Mouse (Mus musculus): Measurements from ENCODE around the gene Nfib. TPM values are rescaled to one million over a fixed set of nuclear protein-coding genes. Genes with fewer than 3 reads are reported as not detected.

Gene Nfib
- polyA plus RNA-seq, 1 experiment from 2014 or later = 59.0 TPM

GRCm38 (mm10) chr4:82676104-82676503 is 29.4 kb downstream of the Nfib start:
- Histone ChIP-seq H3K4me1 (ENCODE audit: control insufficient read depth, insufficient read depth, low read length) (no peaks in the 10 kb centered on the region), H3K27ac (ENCODE audit: low read depth, low read length) (no peak overlapping the region), H3K9ac (ENCODE audit: low read depth, low read length) (no peak overlapping the region), H3K4me2 (no peak overlapping the region), H3K9me3 (replicated peaks; ENCODE audit: control insufficient read depth, low read length) (no peaks in the 10 kb centered on the region), H3K36me3 (ENCODE audit: control insufficient read depth, insufficient read depth, low read length) (no peaks in the 10 kb centered on the region), H3K27me3 (ENCODE audit: control insufficient read depth, insufficient read depth, low read length) (no peaks in the 10 kb centered on the region), H3K4me3 (ENCODE audit: low read depth, low read length) (no peak overlapping the region)
- no peak for ATAC-seq (replicated peaks; ENCODE audit: insufficient number of reproducible peaks, low FRiP score, low TSS enrichment)
- WGBS (ENCODE audit: insufficient replicate concordance) = 89% methylated on average over 2 of the region's 2 CpGs

DNA sequence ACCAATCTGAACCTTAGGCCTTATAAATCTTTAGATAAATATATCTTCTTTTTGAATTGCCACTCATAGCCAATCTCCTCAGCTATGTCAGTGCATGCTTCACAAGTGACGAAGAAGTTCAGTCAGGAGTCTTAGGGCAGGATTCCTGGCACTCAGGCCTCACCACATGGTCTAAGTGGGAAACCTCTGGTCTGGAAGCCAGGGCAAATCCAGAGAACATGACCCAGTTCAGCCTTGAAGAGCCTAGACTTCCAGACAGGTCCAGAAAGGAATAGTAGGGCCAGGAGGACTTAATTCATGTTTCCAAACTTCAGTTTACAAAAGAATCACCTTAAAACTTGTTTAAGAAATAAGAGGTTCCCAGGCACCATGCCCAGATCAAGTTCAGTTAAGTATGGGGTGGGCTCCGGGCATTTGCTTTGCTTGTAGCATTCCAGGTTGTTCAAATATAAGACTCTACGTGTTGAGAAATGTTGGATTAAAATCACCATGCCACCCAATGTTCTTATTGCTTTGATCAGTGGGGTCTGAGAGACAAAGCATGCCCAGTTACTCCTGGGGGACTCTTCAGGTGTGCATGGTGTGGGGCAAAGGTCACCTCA is 38.2 kb downstream of the Nfib start:
- no peak overlapping the region for H3K4me3 ChIP-seq (ENCODE audit: low read depth, low read length)
- no peaks in the 10 kb centered on the region for H3K9me3 ChIP-seq (replicated peaks; ENCODE audit: control insufficient read depth, low read length)
- no peaks in the 10 kb centered on the region for H3K4me1 ChIP-seq (ENCODE audit: control insufficient read depth, insufficient read depth, low read length)
- no peak overlapping the region for H3K9ac ChIP-seq (ENCODE audit: low read depth, low read length)
- no peaks in the 10 kb centered on the region for H3K36me3 ChIP-seq (ENCODE audit: control insufficient read depth, insufficient read depth, low read length)
- no peak for ATAC-seq (replicated peaks; ENCODE audit: insufficient number of reproducible peaks, low FRiP score, low TSS enrichment)
- 79% methylated on average over 3 of the region's 3 CpGs for WGBS (ENCODE audit: insufficient replicate concordance)
- no peaks in the 10 kb centered on the region for H3K27me3 ChIP-seq (ENCODE audit: control insufficient read depth, insufficient read depth, low read length)
- no peak overlapping the region for H3K4me2 ChIP-seq
- no peak overlapping the region for H3K27ac ChIP-seq (ENCODE audit: low read depth, low read length)

DNA sequence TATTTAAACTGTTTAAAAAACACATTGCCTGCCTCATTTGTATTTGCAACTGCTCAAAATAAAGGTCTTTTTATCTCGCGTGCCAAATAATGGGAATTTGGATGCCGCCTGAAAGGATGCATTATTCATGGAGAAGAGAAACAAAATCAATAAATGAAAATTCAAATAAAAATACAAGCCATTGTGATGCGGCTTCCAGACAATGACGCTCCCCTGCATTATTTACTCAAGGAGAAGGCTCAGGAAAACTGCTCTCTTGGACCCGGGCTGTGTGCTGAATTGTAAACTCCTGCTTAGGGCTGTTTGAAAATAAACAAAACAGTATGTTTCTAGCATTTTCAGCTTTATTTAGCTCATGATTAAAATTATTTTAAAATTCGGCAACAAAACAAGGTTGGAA is 41.1 kb downstream of the Nfib start:
- H3K27me3 ChIP-seq (ENCODE audit: control insufficient read depth, insufficient read depth, low read length) = no peaks in the 10 kb centered on the region
- H3K9me3 ChIP-seq (replicated peaks; ENCODE audit: control insufficient read depth, low read length) = no peaks in the 10 kb centered on the region
- H3K36me3 ChIP-seq (ENCODE audit: control insufficient read depth, insufficient read depth, low read length) = no peaks in the 10 kb centered on the region
- H3K27ac ChIP-seq (ENCODE audit: low read depth, low read length) = no peak overlapping the region
- WGBS (ENCODE audit: insufficient replicate concordance) = 78% methylated on average over 7 of the region's 7 CpGs
- H3K9ac ChIP-seq (ENCODE audit: low read depth, low read length) = no peak overlapping the region
- no peak overlapping the region for H3K4me3 ChIP-seq (ENCODE audit: low read depth, low read length)
- no peaks in the 10 kb centered on the region for H3K4me1 ChIP-seq (ENCODE audit: control insufficient read depth, insufficient read depth, low read length)
- H3K4me2 ChIP-seq = no peak overlapping the region
- ATAC-seq (replicated peaks; ENCODE audit: insufficient number of reproducible peaks, low FRiP score, low TSS enrichment) = no peak

DNA sequence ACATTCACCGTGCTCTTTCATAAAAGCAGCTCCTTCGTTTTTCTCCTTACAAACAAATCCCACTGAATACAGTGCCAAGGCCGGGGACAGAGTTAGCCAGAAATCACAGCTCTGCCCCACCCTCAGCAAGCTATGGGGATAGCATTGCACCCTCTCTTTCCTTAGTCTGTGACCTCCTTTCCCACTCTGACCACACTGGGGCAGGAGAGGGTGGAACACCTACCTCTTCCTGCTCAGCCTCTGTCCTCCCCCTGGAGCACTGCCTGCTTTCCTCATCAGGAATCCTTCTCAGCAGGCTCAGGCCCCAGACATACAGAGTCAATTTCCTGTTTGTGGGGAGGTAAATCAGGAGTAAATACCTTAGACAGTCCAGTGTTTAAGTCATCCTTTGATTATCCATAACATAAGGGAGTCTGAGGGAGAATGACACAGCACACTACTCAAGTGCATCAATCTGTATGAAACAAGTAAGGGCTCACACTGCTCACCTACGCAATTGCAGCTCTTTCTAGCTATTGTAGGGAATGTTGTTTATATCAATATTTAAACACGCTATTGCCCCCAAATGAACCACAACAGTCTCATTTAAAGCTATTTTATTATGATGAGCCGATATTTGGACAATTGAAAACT is 41.7 kb downstream of the Nfib start:
- ATAC-seq (replicated peaks; ENCODE audit: insufficient number of reproducible peaks, low FRiP score, low TSS enrichment) = no peak
- WGBS (ENCODE audit: insufficient replicate concordance) = 82% methylated on average over 6 of the region's 6 CpGs

DNA sequence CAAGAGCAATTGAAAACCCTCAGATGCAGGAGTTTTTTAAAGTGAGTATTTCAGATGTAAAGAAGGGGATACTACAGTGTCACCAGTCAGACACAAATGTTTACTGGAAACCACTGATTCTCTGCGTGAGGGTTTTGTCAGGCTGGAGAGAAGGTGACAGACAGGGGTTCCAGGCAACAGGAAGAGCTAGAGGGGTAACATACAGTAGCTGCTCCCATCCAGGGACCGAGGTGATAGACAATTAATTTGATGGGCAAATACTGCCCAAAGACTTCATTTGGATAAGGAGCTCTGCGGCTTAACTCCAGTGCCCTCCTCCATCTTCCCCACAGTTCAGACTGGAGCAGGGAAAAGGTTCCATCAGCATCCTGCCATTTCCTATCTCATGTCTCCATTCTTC is 42.9 kb downstream of the Nfib start:
- Histone ChIP-seq H3K27me3 (ENCODE audit: control insufficient read depth, insufficient read depth, low read length) (no peaks in the 10 kb centered on the region), H3K9me3 (replicated peaks; ENCODE audit: control insufficient read depth, low read length) (no peaks in the 10 kb centered on the region), H3K9ac (ENCODE audit: low read depth, low read length) (no peak overlapping the region), H3K4me2 (no peak overlapping the region), H3K36me3 (ENCODE audit: control insufficient read depth, insufficient read depth, low read length) (no peaks in the 10 kb centered on the region), H3K4me3 (ENCODE audit: low read depth, low read length) (no peak overlapping the region), H3K4me1 (ENCODE audit: control insufficient read depth, insufficient read depth, low read length) (no peaks in the 10 kb centered on the region), H3K27ac (ENCODE audit: low read depth, low read length) (no peak overlapping the region)
- no peak for ATAC-seq (replicated peaks; ENCODE audit: insufficient number of reproducible peaks, low FRiP score, low TSS enrichment)
- 57% methylated on average over 3 of the region's 3 CpGs for WGBS (ENCODE audit: insufficient replicate concordance)

More for the DNA sequence above, 41.7 kb downstream of the Nfib start:
- no peak overlapping the region for H3K4me3 ChIP-seq (ENCODE audit: low read depth, low read length)
- H3K9ac ChIP-seq (ENCODE audit: low read depth, low read length) = no peak overlapping the region
- no peaks in the 10 kb centered on the region for H3K36me3 ChIP-seq (ENCODE audit: control insufficient read depth, insufficient read depth, low read length)
- H3K9me3 ChIP-seq (replicated peaks; ENCODE audit: control insufficient read depth, low read length) = no peaks in the 10 kb centered on the region
- no peaks in the 10 kb centered on the region for H3K4me1 ChIP-seq (ENCODE audit: control insufficient read depth, insufficient read depth, low read length)
- H3K4me2 ChIP-seq = no peak overlapping the region
- H3K27me3 ChIP-seq (ENCODE audit: control insufficient read depth, insufficient read depth, low read length) = no peaks in the 10 kb centered on the region
- H3K27ac ChIP-seq (ENCODE audit: low read depth, low read length) = no peak overlapping the region

DNA sequence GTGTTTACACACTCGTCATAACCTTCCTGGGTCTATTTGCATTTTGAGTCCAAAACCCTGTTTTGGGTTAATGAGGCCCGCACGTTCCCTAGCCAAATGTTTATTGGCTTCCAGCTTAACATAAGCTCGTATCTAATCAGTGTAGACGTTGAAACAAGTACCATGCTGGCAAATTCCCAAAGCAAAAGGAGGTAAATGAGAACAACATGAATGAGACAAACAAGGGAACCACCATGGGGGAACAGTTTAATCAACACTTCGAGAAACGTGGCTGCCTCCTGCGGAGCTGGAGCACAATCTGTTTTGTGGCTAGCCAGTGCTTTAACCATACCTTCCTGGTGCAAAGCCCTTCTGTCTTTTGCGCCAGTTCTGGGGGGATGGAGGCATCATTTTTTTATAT is 43.3 kb downstream of the Nfib start:
- Histone ChIP-seq H3K36me3 (ENCODE audit: control insufficient read depth, insufficient read depth, low read length) (no peaks in the 10 kb centered on the region), H3K27ac (ENCODE audit: low read depth, low read length) (no peak overlapping the region), H3K4me2 (no peak overlapping the region), H3K4me3 (ENCODE audit: low read depth, low read length) (no peak overlapping the region), H3K9me3 (replicated peaks; ENCODE audit: control insufficient read depth, low read length) (no peaks in the 10 kb centered on the region), H3K9ac (ENCODE audit: low read depth, low read length) (no peak overlapping the region), H3K27me3 (ENCODE audit: control insufficient read depth, insufficient read depth, low read length) (no peaks in the 10 kb centered on the region), H3K4me1 (ENCODE audit: control insufficient read depth, insufficient read depth, low read length) (no peaks in the 10 kb centered on the region)
- 59% methylated on average over 9 of the region's 9 CpGs for WGBS (ENCODE audit: insufficient replicate concordance)
- ATAC-seq (replicated peaks; ENCODE audit: insufficient number of reproducible peaks, low FRiP score, low TSS enrichment) = no peak

DNA sequence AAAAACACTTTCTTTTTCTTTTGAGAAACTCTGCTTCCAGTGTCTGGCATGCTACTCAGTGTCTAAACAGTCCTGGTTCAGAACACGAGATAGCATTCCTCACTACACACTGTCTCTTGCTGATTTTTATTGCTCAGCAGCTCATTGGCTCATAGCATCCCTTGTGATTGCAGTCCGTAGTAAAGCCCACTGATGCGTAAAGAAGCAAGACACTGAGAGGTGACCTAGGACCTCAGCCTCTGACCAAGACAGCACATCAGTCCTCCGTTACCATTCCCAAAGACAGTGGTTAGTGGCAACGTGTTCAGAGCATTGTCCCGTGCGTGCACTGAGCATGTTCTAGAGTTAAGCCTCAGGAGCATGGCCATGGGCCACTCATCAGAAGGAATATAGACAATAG is 44.3 kb downstream of the Nfib start:
- no peaks in the 10 kb centered on the region for H3K9me3 ChIP-seq (replicated peaks; ENCODE audit: control insufficient read depth, low read length)
- WGBS (ENCODE audit: insufficient replicate concordance) = 87% methylated on average over 7 of the region's 7 CpGs

DNA sequence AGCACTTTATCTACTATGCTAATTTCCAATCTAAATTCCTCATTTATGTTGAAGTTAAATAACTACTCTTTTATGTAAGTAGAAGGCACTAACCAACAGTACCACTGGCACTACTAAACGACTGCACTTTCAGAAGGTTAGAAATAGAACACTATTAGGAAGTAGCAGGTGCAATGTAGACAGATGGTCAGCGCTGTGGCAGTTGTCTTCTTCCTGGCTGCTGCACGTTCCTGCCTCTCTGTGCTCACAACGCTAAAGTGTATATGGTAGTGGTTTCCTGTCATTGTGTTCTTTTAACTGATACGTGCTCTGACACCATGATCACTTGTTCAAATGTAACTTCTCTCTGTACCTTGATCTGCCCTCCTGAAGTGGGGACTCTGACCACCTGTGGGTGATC is 59.9 kb downstream of the Nfib start:
- Histone ChIP-seq H3K4me3 (ENCODE audit: low read depth, low read length) (no peak overlapping the region), H3K9ac (ENCODE audit: low read depth, low read length) (no peak overlapping the region), H3K4me1 (ENCODE audit: control insufficient read depth, insufficient read depth, low read length) (peaks cover 3% of the 10 kb centered on the region; the same call in 1 of the 2 replicates), H3K9me3 (replicated peaks; ENCODE audit: control insufficient read depth, low read length) (no peaks in the 10 kb centered on the region), H3K27me3 (ENCODE audit: control insufficient read depth, insufficient read depth, low read length) (no peaks in the 10 kb centered on the region), H3K4me2 (no peak overlapping the region), H3K27ac (ENCODE audit: low read depth, low read length) (no peak overlapping the region), H3K36me3 (ENCODE audit: control insufficient read depth, insufficient read depth, low read length) (no peaks in the 10 kb centered on the region)
- no peak for ATAC-seq (replicated peaks; ENCODE audit: insufficient number of reproducible peaks, low FRiP score, low TSS enrichment)
- 64% methylated on average over 5 of the region's 5 CpGs for WGBS (ENCODE audit: insufficient replicate concordance)

More for the DNA sequence above, 44.3 kb downstream of the Nfib start:
- ATAC-seq (replicated peaks; ENCODE audit: insufficient number of reproducible peaks, low FRiP score, low TSS enrichment) = no peak
- Histone ChIP-seq H3K36me3 (ENCODE audit: control insufficient read depth, insufficient read depth, low read length) (no peaks in the 10 kb centered on the region), H3K27ac (ENCODE audit: low read depth, low read length) (no peak overlapping the region), H3K4me3 (ENCODE audit: low read depth, low read length) (no peak overlapping the region), H3K4me2 (no peak overlapping the region), H3K4me1 (ENCODE audit: control insufficient read depth, insufficient read depth, low read length) (no peaks in the 10 kb centered on the region), H3K27me3 (ENCODE audit: control insufficient read depth, insufficient read depth, low read length) (no peaks in the 10 kb centered on the region), H3K9ac (ENCODE audit: low read depth, low read length) (no peak overlapping the region)

DNA sequence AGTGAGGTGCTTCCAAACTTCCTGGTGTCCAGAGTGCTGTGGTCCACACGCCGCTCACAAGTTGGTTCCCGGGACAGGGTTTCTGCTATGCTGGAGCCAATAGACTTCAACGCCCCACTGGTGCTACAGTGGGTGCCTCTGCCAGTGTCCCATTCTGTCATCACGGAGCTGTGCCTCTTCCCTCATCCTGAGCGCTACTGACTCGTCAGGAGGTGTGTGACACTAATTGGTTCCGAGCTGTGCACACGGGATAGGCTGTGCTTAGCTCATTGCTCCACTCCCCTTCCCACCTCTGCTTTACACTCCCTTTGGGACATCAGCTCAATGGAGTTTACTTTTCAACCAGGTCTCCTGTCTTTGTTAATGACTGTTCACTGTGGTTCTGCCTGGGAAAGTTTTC is 60.8 kb downstream of the Nfib start:
- 74% methylated on average over 9 of the region's 9 CpGs for WGBS (ENCODE audit: insufficient replicate concordance)
- Histone ChIP-seq H3K4me1 (ENCODE audit: control insufficient read depth, insufficient read depth, low read length) (peaks cover 3% of the 10 kb centered on the region; the same call in 1 of the 2 replicates), H3K27me3 (ENCODE audit: control insufficient read depth, insufficient read depth, low read length) (no peaks in the 10 kb centered on the region), H3K27ac (ENCODE audit: low read depth, low read length) (no peak overlapping the region), H3K9ac (ENCODE audit: low read depth, low read length) (no peak overlapping the region), H3K4me3 (ENCODE audit: low read depth, low read length) (no peak overlapping the region), H3K4me2 (no peak overlapping the region), H3K9me3 (replicated peaks; ENCODE audit: control insufficient read depth, low read length) (no peaks in the 10 kb centered on the region), H3K36me3 (ENCODE audit: control insufficient read depth, insufficient read depth, low read length) (no peaks in the 10 kb centered on the region)
- ATAC-seq (replicated peaks; ENCODE audit: insufficient number of reproducible peaks, low FRiP score, low TSS enrichment) = no peak
